Mouse (Mus musculus) kidney, postnatal 0 days (tissue): ENCODE data around the gene Diras2. TPM values are rescaled to one million over a fixed set of nuclear protein-coding genes. Genes with fewer than 3 reads are reported as not detected.

Experiments used
- ATAC-seq: fragments of 200-750 bp; cut with Nextera tagmentation; replicated peaks from 2 replicates; pipeline ENCODE4 v1.8.0; 2017; ENCODE audit warnings: low read depth, moderate number of reproducible peaks, moderate TSS enrichment, moderate library complexity; ENCODE audit not compliant: low FRiP score
- DNase-seq: peaks from one replicate; pipeline ENCODE4 v3.0.0-alpha.2; 2016; ENCODE audit warnings: low spot score
- H3K27ac ChIP-seq: fragments of 300-500 bp; sonication (generic); 2 replicates; pipeline ENCODE4 v1.5.1; 2014; ENCODE audit warnings: mild to moderate bottlenecking
- H3K27me3 ChIP-seq: fragments of 300-500 bp; sonication (generic); 2 replicates; pipeline ENCODE4 v1.6.1; 2014; ENCODE audit warnings: low read length, mixed read lengths; ENCODE audit not compliant: insufficient read depth
- H3K36me3 ChIP-seq: fragments of 300-500 bp; sonication (generic); 2 replicates; pipeline ENCODE4 v1.6.1; 2014; ENCODE audit warnings: low read length, mixed read lengths; ENCODE audit not compliant: insufficient read depth
- H3K4me1 ChIP-seq: fragments of 300-500 bp; sonication (generic); replicated peaks from 2 replicates; pipeline ENCODE4 v1.6.1; 2014; ENCODE audit warnings: antibody characterized with exemption, low read length, mixed read lengths; ENCODE audit not compliant: insufficient read depth
- H3K4me2 ChIP-seq: fragments of 300-500 bp; sonication (generic); 2 replicates; pipeline ENCODE4 v1.6.1; 2014; ENCODE audit warnings: mild to moderate bottlenecking, low read length, moderate library complexity, mixed read lengths
- H3K4me3 ChIP-seq: fragments of 300-500 bp; sonication (generic); replicated peaks from 2 replicates; pipeline ENCODE4 v1.5.1; 2014; ENCODE audit warnings: low read depth, low read length
- H3K9ac ChIP-seq: fragments of 300-500 bp; sonication (generic); 2 replicates; pipeline ENCODE4 v1.6.1; 2014; ENCODE audit warnings: low read depth, low read length
- H3K9me3 ChIP-seq: fragments of 300-500 bp; sonication (generic); replicated peaks from 2 replicates; pipeline ENCODE4 v1.6.1; 2016; ENCODE audit warnings: low read length, inconsistent platforms, mixed read lengths
- CTCF ChIP-seq: IDR thresholded peaks from 2 replicates; pipeline ENCODE4 v1.5.1; 2016; ENCODE audit warnings: antibody characterized with exemption, low read depth, mild to moderate bottlenecking, moderate library complexity
- WGBS: fragments of 180-500 bp; shearing (Covaris S2); extraction: QIAGEN DNeasy Blood & Tissue Kit; methylation state at CpG from one replicate; pipeline ENCODE4 v1.1.7; 2014; 5-methylcytosine and 5-hydroxymethylcytosine counted together
- polyA plus RNA-seq: library from polyadenylated mRNA; unstranded; fragments of >200 nt; fragmentation: Nextera tagmentation; extraction: Ambion mirVana; gene quantifications from 2 replicates; pipeline ENCODE4 v1.2.1, GENCODE M21; 2015

Diras2 gene
- polyA plus RNA-seq, result 0.04 and 0.08 TPM in 2 replicates

- no peak within 1 kb of the TSS for H3K9ac ChIP-seq
- H3K27me3 ChIP-seq, result peaks cover 8% of the 10 kb centered on the region
- no peak for TF ChIP-seq CTCF
- no peak within 1 kb of the TSS for H3K27ac ChIP-seq
- H3K4me3 ChIP-seq, result peak within 1 kb of the TSS; percentile 39
- no peaks in the 10 kb centered on the region for H3K9me3 ChIP-seq
- peak within 1 kb of the TSS; percentile 63 for H3K4me2 ChIP-seq
- 46% methylated on average over 9 of the region's 9 CpGs for WGBS
- H3K4me1 ChIP-seq, result 0 out of 2 replicates have a peak, but pooled peaks cover 6% of the 10 kb centered on the region
- DNase-seq, result no peak
- H3K36me3 ChIP-seq, result no peaks in the 10 kb centered on the region
- no peak for ATAC-seq
Measured at GRCm38 (mm10) chr13:52531121-52531520, at the start of gene Diras2. Gene Diras2, minus strand, starts transcription at chr13:52531279.

- WGBS, result 44% methylated on average over 2 of the region's 2 CpGs
- H3K4me1 ChIP-seq, result 0 out of 2 replicates have a peak, but pooled peaks cover 4% of the 10 kb centered on the region
- H3K9ac ChIP-seq, result no peak overlapping the region
Measured at GRCm38 (mm10) chr13:52578776-52579175, 47.7 kb upstream of the Diras2 start.

GRCm38 (mm10) chr13:52577939-52578338 lies 46.9 kb upstream of the Diras2 start:
- 0 out of 2 replicates have a peak overlapping the region, but pooled peaks have one; percentile 37 for H3K27ac ChIP-seq
- H3K9me3 ChIP-seq, result no peaks in the 10 kb centered on the region
- no peaks in the 10 kb centered on the region for H3K27me3 ChIP-seq
- WGBS, result 16% methylated on average over 4 of the region's 4 CpGs
- no peak overlapping the region for H3K4me2 ChIP-seq
- ATAC-seq, result no peak; the same call in 1 of the 2 replicates
- H3K36me3 ChIP-seq, result no peaks in the 10 kb centered on the region
- no peak for TF ChIP-seq CTCF
- H3K4me3 ChIP-seq, result no peak overlapping the region
- H3K4me1 ChIP-seq, result 0 out of 2 replicates have a peak, but pooled peaks cover 4% of the 10 kb centered on the region
- H3K9ac ChIP-seq, result no peak overlapping the region
- DNase-seq, result peak; percentile 35

More at GRCm38 (mm10) chr13:52578776-52579175, 47.7 kb upstream of the Diras2 start:
- no peak overlapping the region for H3K27ac ChIP-seq
- no peaks in the 10 kb centered on the region for H3K27me3 ChIP-seq
- no peak for ATAC-seq
- no peak overlapping the region for H3K4me2 ChIP-seq
- DNase-seq, result peak; percentile 31
- H3K9me3 ChIP-seq, result no peaks in the 10 kb centered on the region
- H3K4me3 ChIP-seq, result no peak overlapping the region
- H3K36me3 ChIP-seq, result no peaks in the 10 kb centered on the region
- TF ChIP-seq CTCF, result no peak

- Histone ChIP-seq H3K27me3 (no peaks in the 10 kb centered on the region), H3K36me3 (no peaks in the 10 kb centered on the region), H3K9me3 (no peaks in the 10 kb centered on the region), H3K4me1 (0 out of 2 replicates have a peak, but pooled peaks cover 4% of the 10 kb centered on the region), H3K9ac (no peak overlapping the region), H3K4me2 (no peak overlapping the region), H3K27ac (peak overlapping the region; percentile 37; the same call in 1 of the 2 replicates), H3K4me3 (no peak overlapping the region)
- ATAC-seq, result no peak
- DNase-seq, result peak; percentile 54
- no peak for TF ChIP-seq CTCF
- WGBS, result 50% methylated on average over 3 of the region's 3 CpGs
Measured at GRCm38 (mm10) chr13:52577326-52577920, 46.3 kb upstream of the Diras2 start.

- H3K27me3 ChIP-seq, result no peaks in the 10 kb centered on the region
- H3K36me3 ChIP-seq, result no peaks in the 10 kb centered on the region
- H3K4me1 ChIP-seq, result 0 out of 2 replicates have a peak, but pooled peaks cover 4% of the 10 kb centered on the region
- no peak overlapping the region for H3K9ac ChIP-seq
- ATAC-seq, result no peak
- DNase-seq, result peak; percentile 21
- H3K9me3 ChIP-seq, result no peaks in the 10 kb centered on the region
- no peak for TF ChIP-seq CTCF
- H3K27ac ChIP-seq, result 0 out of 2 replicates have a peak overlapping the region, but pooled peaks have one; percentile 37
- H3K4me3 ChIP-seq, result no peak overlapping the region
- no peak overlapping the region for H3K4me2 ChIP-seq
- WGBS, result 10% methylated on average over 10 of the region's 10 CpGs
Measured at GRCm38 (mm10) chr13:52576841-52577240, 45.8 kb upstream of the Diras2 start.

- Histone ChIP-seq H3K4me3 (no peak overlapping the region), H3K36me3 (no peaks in the 10 kb centered on the region), H3K4me2 (no peak overlapping the region), H3K4me1 (0 out of 2 replicates have a peak, but pooled peaks cover 4% of the 10 kb centered on the region), H3K9ac (no peak overlapping the region), H3K27me3 (no peaks in the 10 kb centered on the region), H3K9me3 (no peaks in the 10 kb centered on the region), H3K27ac (no peak overlapping the region)
- 45% methylated on average over 7 of the region's 7 CpGs for WGBS
- DNase-seq (no peak), ATAC-seq (no peak)
- TF ChIP-seq CTCF, result no peak
Measured at GRCm38 (mm10) chr13:52576021-52576614, 45.0 kb upstream of the Diras2 start.
